Mouse (Mus musculus): ENCODE measurements around the gene Cct4.

GRCm38 (mm10) chr11:22987357-22987756, 3.0 kb upstream of the Cct4 start:
- TF ChIP-seq CTCF (IDR thresholded peaks at IDR 0.05; ENCODE audit: low read depth) (peak; percentile 93), EP300 (optimal IDR thresholded peaks at IDR 0.05) (no peak)

All from stomach, postnatal 0 days (tissue).